Mouse (Mus musculus) neural tube, embryonic 15.5 days (tissue): ENCODE data around the gene Dglucy. TPM values are rescaled to one million over a fixed set of nuclear protein-coding genes. Genes with fewer than 3 reads are reported as not detected.

Experiments used
- ATAC-seq: fragments of 200-750 bp; cut with Nextera tagmentation; 2 replicates; pipeline ENCODE4 v1.8.0; 2017; ENCODE audit warnings: mild to moderate bottlenecking, moderate TSS enrichment, moderate library complexity; ENCODE audit not compliant: low FRiP score
- H3K27ac ChIP-seq: fragments of 300-500 bp; sonication (generic); replicated peaks from 2 replicates; pipeline ENCODE4 v1.5.1; 2015; ENCODE audit warnings: mild to moderate bottlenecking, inconsistent platforms
- H3K27me3 ChIP-seq: fragments of 300-500 bp; sonication (generic); replicated peaks from 2 replicates; pipeline ENCODE4 v1.6.1; 2015; ENCODE audit warnings: inconsistent platforms
- H3K36me3 ChIP-seq: fragments of 300-500 bp; sonication (generic); 2 replicates; pipeline ENCODE4 v1.6.1; 2015; ENCODE audit warnings: inconsistent platforms
- H3K4me1 ChIP-seq: fragments of 300-500 bp; sonication (generic); 2 replicates; pipeline ENCODE4 v1.6.1; 2015; ENCODE audit warnings: inconsistent platforms
- H3K4me2 ChIP-seq: fragments of 300-500 bp; sonication (generic); 2 replicates; pipeline ENCODE4 v1.6.1; 2015; ENCODE audit warnings: inconsistent platforms, mild to moderate bottlenecking, moderate library complexity
- H3K4me3 ChIP-seq: fragments of 300-500 bp; sonication (generic); replicated peaks from 2 replicates; pipeline ENCODE4 v1.5.1; 2015; ENCODE audit warnings: mild to moderate bottlenecking, inconsistent platforms
- H3K9ac ChIP-seq: fragments of 300-500 bp; sonication (generic); replicated peaks from 2 replicates; pipeline ENCODE4 v1.6.1; 2015; ENCODE audit warnings: mild to moderate bottlenecking, inconsistent platforms
- H3K9me3 ChIP-seq: fragments of 300-500 bp; sonication (generic); replicated peaks from 2 replicates; pipeline ENCODE4 v1.6.1; 2016; ENCODE audit warnings: inconsistent platforms
- WGBS: fragments of 180-500 bp; shearing (Covaris S2); methylation state at CpG from one replicate; pipeline ENCODE4 v1.1.7; 2015; ENCODE audit warnings: mixed read lengths; 5-methylcytosine and 5-hydroxymethylcytosine counted together
- polyA plus RNA-seq: library from polyadenylated mRNA; unstranded; fragments of >200 nt; fragmentation: Nextera tagmentation; extraction: Ambion mirVana; gene quantifications from 2 replicates; pipeline ENCODE4 v1.2.1, GENCODE M21; 2015

The Dglucy gene
- polyA plus RNA-seq, 1 experiment from 2014 or later: 3.0 TPM

- Histone ChIP-seq H3K4me1 (0 out of 2 replicates have a peak, but pooled peaks cover 3% of the 10 kb centered on the region), H3K36me3 (no peaks in the 10 kb centered on the region), H3K9me3 (no peaks in the 10 kb centered on the region), H3K4me3 (no peak overlapping the region), H3K9ac (no peak overlapping the region), H3K4me2 (no peak overlapping the region), H3K27ac (no peak overlapping the region), H3K27me3 (no peaks in the 10 kb centered on the region)
- no peak for ATAC-seq
- WGBS: 73% methylated on average over 13 of the region's 13 CpGs
Observed at GRCm38 (mm10) chr12:100764329-100765018, 14.4 kb upstream of the Dglucy start.

GRCm38 (mm10) chr12:100769871-100770270, 9.0 kb upstream of the Dglucy start:
- Histone ChIP-seq H3K4me3 (no peak overlapping the region), H3K27ac (no peak overlapping the region), H3K27me3 (no peaks in the 10 kb centered on the region), H3K36me3 (no peaks in the 10 kb centered on the region), H3K4me1 (peaks cover 7% of the 10 kb centered on the region; the same call in 1 of the 2 replicates), H3K9me3 (no peaks in the 10 kb centered on the region), H3K9ac (no peak overlapping the region), H3K4me2 (no peak overlapping the region)
- 92% methylated on average over 6 of the region's 6 CpGs for WGBS
- no peak for ATAC-seq

- no peak overlapping the region for H3K9ac ChIP-seq
- no peaks in the 10 kb centered on the region for H3K27me3 ChIP-seq
- H3K4me3 ChIP-seq: no peak overlapping the region
- 87% methylated on average over 3 of the region's 3 CpGs for WGBS
- no peaks in the 10 kb centered on the region for H3K9me3 ChIP-seq
- H3K4me2 ChIP-seq: no peak overlapping the region
- no peak for ATAC-seq
- no peaks in the 10 kb centered on the region for H3K36me3 ChIP-seq
- H3K4me1 ChIP-seq: peaks cover 7% of the 10 kb centered on the region; the same call in 1 of the 2 replicates
- no peak overlapping the region for H3K27ac ChIP-seq
Observed at GRCm38 (mm10) chr12:100770765-100771164, 8.1 kb upstream of the Dglucy start.

GRCm38 (mm10) chr12:100772230-100772984, 6.5 kb upstream of the Dglucy start:
- H3K4me3 ChIP-seq: no peak overlapping the region
- no peak overlapping the region for H3K9ac ChIP-seq
- H3K4me1 ChIP-seq: peaks cover 7% of the 10 kb centered on the region; the same call in 1 of the 2 replicates
- no peak overlapping the region for H3K4me2 ChIP-seq
- H3K9me3 ChIP-seq: no peaks in the 10 kb centered on the region
- no peak overlapping the region for H3K27ac ChIP-seq
- H3K27me3 ChIP-seq: no peaks in the 10 kb centered on the region
- 41% methylated on average over 7 of the region's 7 CpGs for WGBS
- no peaks in the 10 kb centered on the region for H3K36me3 ChIP-seq
- no peak for ATAC-seq

GRCm38 (mm10) chr12:100774756-100775155, 4.1 kb upstream of the Dglucy start:
- no peaks in the 10 kb centered on the region for H3K9me3 ChIP-seq
- H3K9ac ChIP-seq: no peak overlapping the region
- ATAC-seq: no peak
- no peaks in the 10 kb centered on the region for H3K36me3 ChIP-seq
- 88% methylated on average over 7 of the region's 7 CpGs for WGBS
- no peak overlapping the region for H3K4me2 ChIP-seq
- peaks cover 23% of the 10 kb centered on the region for H3K4me1 ChIP-seq
- H3K4me3 ChIP-seq: no peak overlapping the region
- H3K27ac ChIP-seq: no peak overlapping the region
- no peaks in the 10 kb centered on the region for H3K27me3 ChIP-seq

- Histone ChIP-seq H3K4me2 (no peak overlapping the region), H3K4me3 (no peak overlapping the region), H3K27ac (no peak overlapping the region), H3K9ac (no peak overlapping the region), H3K4me1 (peaks cover 26% of the 10 kb centered on the region), H3K36me3 (no peaks in the 10 kb centered on the region), H3K27me3 (no peaks in the 10 kb centered on the region), H3K9me3 (no peaks in the 10 kb centered on the region)
- ATAC-seq: no peak
Observed at GRCm38 (mm10) chr12:100775291-100775690, 3.6 kb upstream of the Dglucy start.

GRCm38 (mm10) chr12:100775911-100776581, 2.8 kb upstream of the Dglucy start:
- Histone ChIP-seq H3K4me3 (no peak overlapping the region), H3K27ac (no peak overlapping the region), H3K27me3 (no peaks in the 10 kb centered on the region), H3K4me1 (peaks cover 26% of the 10 kb centered on the region), H3K36me3 (no peaks in the 10 kb centered on the region), H3K9me3 (no peaks in the 10 kb centered on the region), H3K4me2 (no peak overlapping the region), H3K9ac (no peak overlapping the region)
- WGBS: 80% methylated on average over 8 of the region's 8 CpGs
- no peak for ATAC-seq

- H3K36me3 ChIP-seq: no peaks in the 10 kb centered on the region
- no peak for ATAC-seq
- 94% methylated on average over 6 of the region's 6 CpGs for WGBS
- peaks cover 26% of the 10 kb centered on the region for H3K4me1 ChIP-seq
- H3K9me3 ChIP-seq: no peaks in the 10 kb centered on the region
- no peak overlapping the region for H3K27ac ChIP-seq
- no peak overlapping the region for H3K9ac ChIP-seq
- no peak overlapping the region for H3K4me3 ChIP-seq
- H3K27me3 ChIP-seq: no peaks in the 10 kb centered on the region
- H3K4me2 ChIP-seq: no peak overlapping the region
Observed at GRCm38 (mm10) chr12:100776991-100777390, 1.9 kb upstream of the Dglucy start.

- H3K27ac ChIP-seq: peak overlapping the region; percentile 79
- H3K4me3 ChIP-seq: no peak overlapping the region
- no peaks in the 10 kb centered on the region for H3K27me3 ChIP-seq
- 79% methylated on average over 10 of the region's 10 CpGs for WGBS
- no peaks in the 10 kb centered on the region for H3K9me3 ChIP-seq
- peaks cover 19% of the 10 kb centered on the region for H3K4me1 ChIP-seq
- no peak overlapping the region for H3K9ac ChIP-seq
- ATAC-seq: no peak
- H3K36me3 ChIP-seq: no peaks in the 10 kb centered on the region
- H3K4me2 ChIP-seq: peak overlapping the region; percentile 49
Observed at GRCm38 (mm10) chr12:100778276-100778933, 452 bp upstream of the Dglucy start.

GRCm38 (mm10) chr12:100780416-100780815, 1.6 kb downstream of the Dglucy start:
- ATAC-seq: no peak
- Histone ChIP-seq H3K9me3 (no peaks in the 10 kb centered on the region), H3K27ac (no peak overlapping the region), H3K27me3 (no peaks in the 10 kb centered on the region), H3K4me2 (no peak overlapping the region), H3K36me3 (no peaks in the 10 kb centered on the region), H3K4me3 (no peak overlapping the region), H3K9ac (no peak overlapping the region), H3K4me1 (peaks cover 19% of the 10 kb centered on the region)
- WGBS: 95% methylated on average over 10 of the region's 10 CpGs

- peaks cover 19% of the 10 kb centered on the region for H3K4me1 ChIP-seq
- H3K4me3 ChIP-seq: no peak overlapping the region
- WGBS: 91% methylated on average over 13 of the region's 13 CpGs
- no peaks in the 10 kb centered on the region for H3K27me3 ChIP-seq
- ATAC-seq: no peak
- no peak overlapping the region for H3K27ac ChIP-seq
- no peak overlapping the region for H3K4me2 ChIP-seq
- no peak overlapping the region for H3K9ac ChIP-seq
- H3K9me3 ChIP-seq: no peaks in the 10 kb centered on the region
- H3K36me3 ChIP-seq: no peaks in the 10 kb centered on the region
Observed at GRCm38 (mm10) chr12:100781428-100782120, 2.7 kb downstream of the Dglucy start.
